ENCODE assay signal across 25 mouse cellular contexts in genomic region chr19:34805071-34805470, GRCm38 (mm10). TPM values are rescaled to one million over a fixed set of nuclear protein-coding genes. Genes with fewer than 3 reads are reported as not detected.
DNase-seq lines count a peak whose midpoint lies in the region; ATAC-seq and TF ChIP-seq lines count a peak whose summit lies in the region.
"Had no signal": no experiment of that assay in that cellular context is flagged by ENCODE, and none has a peak within 500 bp of the region (broad histone marks: within the 10 kb centered on the region; RNA-seq: fewer than 3 reads in every experiment).

No protein-coding gene starts in this region.

- no peaks in the 10 kb centered on the region for H3K27me3 ChIP-seq in kidney, adult 2 months (replicated peaks; ENCODE audit: control insufficient read depth, insufficient read depth, low read length)
- H3K27me3 ChIP-seq in lung, postnatal 0 days (replicated peaks; ENCODE audit: insufficient read depth, low read length): no peaks in the 10 kb centered on the region
- H3K27me3 ChIP-seq: embryonic facial prominence, embryonic 15.5 days; hindbrain, embryonic 13.5 days; intestine, embryonic 15.5 days; Patski had no signal

- no peak for TF ChIP-seq POLR2A in kidney, adult 2 months (IDR thresholded peaks at IDR 0.05; ENCODE audit: low read depth, low read length)

- TF ChIP-seq EP300 in lung, postnatal 0 days (IDR thresholded peaks at IDR 0.05): no peak

- peak; percentile 37 for DNase-seq in kidney, adult 2 months
- no peak for DNase-seq in kidney, postnatal 4 days
- peak; percentile 78 for DNase-seq in 3T3-L1 (ENCODE audit: low read depth, low spot score)
- DNase-seq in NIH3T3 (ENCODE audit: low read depth): peak; percentile 87
- DNase-seq in lung, postnatal 0 days (ENCODE audit: low spot score): no peak
- DNase-seq in urinary bladder, postnatal 4 days (ENCODE audit: low spot score in 2 of 2): no peak
- DNase-seq: adrenal gland, adult 2 months; adrenal gland, postnatal 14 days; cerebellum, adult 11-12 months; cerebellum, adult 8-10 months; cerebellum, postnatal 10 days; cerebellum, postnatal 36 days; embryo, embryonic 11 days; forebrain, postnatal 0 days; gastrocnemius, adult 2 months; gastrocnemius, postnatal 14 days; heart, adult 11 months had no signal

- peaks cover 14% of the 10 kb centered on the region; the same call in 1 of the 2 replicates for H3K4me1 ChIP-seq in kidney, adult 2 months (ENCODE audit: control insufficient read depth, insufficient read depth, low read length)
- H3K4me1 ChIP-seq in lung, postnatal 0 days (ENCODE audit: insufficient read depth, low read depth, low read length): no peaks in the 10 kb centered on the region
- H3K4me1 ChIP-seq: embryonic facial prominence, embryonic 15.5 days; hindbrain, embryonic 13.5 days; intestine, embryonic 15.5 days had no signal

- no peak for TF ChIP-seq CTCF in kidney, adult 2 months (conservative IDR thresholded peaks at IDR 0.05; ENCODE audit: insufficient read depth, insufficient read length, low read depth, low read length)
- TF ChIP-seq CTCF in lung, postnatal 0 days (IDR thresholded peaks at IDR 0.05): no peak

- no peaks in the 10 kb centered on the region for H3K36me3 ChIP-seq in kidney, adult 2 months (ENCODE audit: control insufficient read depth, insufficient read depth, low read length)
- no peaks in the 10 kb centered on the region for H3K36me3 ChIP-seq in lung, postnatal 0 days (ENCODE audit: insufficient read depth, low read length)
- H3K36me3 ChIP-seq: embryonic facial prominence, embryonic 15.5 days; hindbrain, embryonic 13.5 days; intestine, embryonic 15.5 days had no signal

- no peaks in the 10 kb centered on the region for H3K9me3 ChIP-seq in lung, postnatal 0 days (ENCODE audit: low read length)
- H3K9me3 ChIP-seq: embryonic facial prominence, embryonic 15.5 days; hindbrain, embryonic 13.5 days; intestine, embryonic 15.5 days had no signal

- no peak overlapping the region for H3K4me2 ChIP-seq in lung, postnatal 0 days (replicated peaks; ENCODE audit: low read depth, low read length)
- H3K4me2 ChIP-seq: embryonic facial prominence, embryonic 15.5 days; heart, embryonic 11.5 days; hindbrain, embryonic 13.5 days; intestine, embryonic 15.5 days had no signal

- H3K4me3 ChIP-seq in kidney, adult 2 months (ENCODE audit: insufficient read depth, low read depth, low read length): no peak overlapping the region
- no peak overlapping the region for H3K4me3 ChIP-seq in lung, postnatal 0 days (ENCODE audit: low read depth, low read length)
- H3K4me3 ChIP-seq: embryonic facial prominence, embryonic 15.5 days; gastrocnemius, adult 2 months; hindbrain, embryonic 13.5 days; intestine, embryonic 15.5 days had no signal

- ATAC-seq in lung, postnatal 0 days: no peak
- ATAC-seq: CD4-positive, CD25-positive, alpha-beta regulatory T cell, adult 4 months; forebrain, embryonic 14.5 days; forebrain, postnatal 0 days; hindbrain, embryonic 16.5 days; intestine, embryonic 15.5 days; Patski had no signal

- whole genome bisulfite sequencing in kidney, adult 2 months: 73% methylated on average over 2 of the region's 2 CpGs
- WGBS in lung, postnatal 0 days: 76% methylated on average over 2 of the region's 2 CpGs

- H3K27ac ChIP-seq in kidney, adult 2 months (ENCODE audit: insufficient read depth, low read depth, low read length): peak overlapping the region; percentile 69; the same call in 1 of the 2 replicates
- no peak overlapping the region for H3K27ac ChIP-seq in lung, postnatal 0 days (ENCODE audit: low read length)
- H3K27ac ChIP-seq: embryonic facial prominence, embryonic 15.5 days; gastrocnemius, adult 2 months; hindbrain, embryonic 13.5 days; intestine, embryonic 15.5 days had no signal

- H3K9ac ChIP-seq in lung, postnatal 0 days (replicated peaks; ENCODE audit: low read depth): no peak overlapping the region
- H3K9ac ChIP-seq: embryonic facial prominence, embryonic 15.5 days; forebrain, postnatal 0 days; hindbrain, embryonic 13.5 days; intestine, embryonic 15.5 days had no signal

RNA-seq across cellular contexts. Expression of gene Slc16a12, which starts 58.0 kb away (rescaled TPM):
- polyA plus RNA-seq in kidney, adult 2 months (2012; rRNA removed): 59.6 and 61.4 TPM in 2 replicates
- 8.4 and 9.4 TPM in 2 replicates for polyA plus RNA-seq in lung, postnatal 0 days (2015; fragmentation: Nextera tagmentation; extraction: Ambion mirVana)
- polyA plus RNA-seq: CD4-positive, CD25-positive, alpha-beta regulatory T cell, adult 4 months had no signal

Comparison
In these comparisons a context has a peak if more than half of its experiments do, and no peak if none do; other contexts are left out.
1. DNase-seq: peak in kidney, adult 2 months (single experiment), 3T3-L1 (single experiment) and NIH3T3 (single experiment); none in kidney, postnatal 4 days (0 of 2), lung, postnatal 0 days (single experiment) and urinary bladder, postnatal 4 days (0 of 2).